Mouse (Mus musculus): ENCODE results near the gene Rnase4. TPM values are rescaled to one million over a fixed set of nuclear protein-coding genes. Genes with fewer than 3 reads are reported as not detected.
"Not testable (repeated sequence)": the region's sequence is repeated elsewhere in the genome, so short reads cannot be mapped to it uniquely, and the experiment has no call there.

The Rnase4 gene
- total RNA-seq, 2 experiments from 2014 or later: 15.0 to 18.0 TPM

- no peak for TF ChIP-seq CTCF (conservative IDR thresholded peaks at IDR 0.05)
- DNase-seq (ENCODE audit: low spot score in 2 of 2): no peak
- Histone ChIP-seq H3K27ac (peak overlapping the region; percentile 75), H3K4me3 (peak overlapping the region; percentile 73)
These were observed 1.3 kb downstream of the Rnase4 start for GRCm38 (mm10) chr14:51092073-51092620.

GRCm38 (mm10) chr14:51093496-51093895, 2.6 kb downstream of the Rnase4 start:
- no peak for TF ChIP-seq CTCF (conservative IDR thresholded peaks at IDR 0.05)
- H3K4me3 ChIP-seq: no peak overlapping the region
- no peak for DNase-seq (ENCODE audit: low spot score in 2 of 2)

GRCm38 (mm10) chr14:51094096-51094875, 3.4 kb downstream of the Rnase4 start:
- Histone ChIP-seq H3K27ac (peak overlapping the region; percentile 58), H3K4me3 (no peak overlapping the region)
- no peak for TF ChIP-seq CTCF (conservative IDR thresholded peaks at IDR 0.05)
- no peak for DNase-seq (ENCODE audit: low spot score in 2 of 2)

More at GRCm38 (mm10) chr14:51093496-51093895, 2.6 kb downstream of the Rnase4 start:
- H3K27ac ChIP-seq: peak overlapping the region; percentile 58

- peak overlapping the region; percentile 33; the same call in 1 of the 2 replicates for H3K27ac ChIP-seq
- TF ChIP-seq CTCF (conservative IDR thresholded peaks at IDR 0.05): no peak
- DNase-seq (ENCODE audit: low spot score in 2 of 2): no peak
- H3K4me3 ChIP-seq: no peak overlapping the region
These were observed 4.0 kb downstream of the Rnase4 start for GRCm38 (mm10) chr14:51094921-51095320.

GRCm38 (mm10) chr14:51095736-51096524, 5.1 kb downstream of the Rnase4 start:
- Histone ChIP-seq H3K4me3 (no peak overlapping the region), H3K27ac (no peak overlapping the region)
- TF ChIP-seq CTCF (conservative IDR thresholded peaks at IDR 0.05): no peak
- DNase-seq (ENCODE audit: low spot score in 2 of 2): no peak

GRCm38 (mm10) chr14:51098300-51098699, 7.4 kb downstream of the Rnase4 start:
- peak; percentile 87 for TF ChIP-seq CTCF (conservative IDR thresholded peaks at IDR 0.05)
- H3K4me3 ChIP-seq, H3K27ac ChIP-seq: not testable (repeated sequence)
- peak; percentile 82 to 91 for DNase-seq (ENCODE audit: low spot score in 2 of 2)

GRCm38 (mm10) chr14:51098921-51099320, 8.0 kb downstream of the Rnase4 start:
- Histone ChIP-seq H3K4me3 (no peak overlapping the region), H3K27ac (no peak overlapping the region)
- no peak for DNase-seq (ENCODE audit: low spot score in 2 of 2)
- no peak for TF ChIP-seq CTCF (conservative IDR thresholded peaks at IDR 0.05)

GRCm38 (mm10) chr14:51101284-51101683, 10.4 kb downstream of the Rnase4 start:
- TF ChIP-seq CTCF (conservative IDR thresholded peaks at IDR 0.05): no peak
- H3K27ac ChIP-seq: no peak overlapping the region
- no peak overlapping the region for H3K4me3 ChIP-seq
- DNase-seq (ENCODE audit: low spot score in 2 of 2): no peak

GRCm38 (mm10) chr14:51103217-51103616, 12.3 kb downstream of the Rnase4 start:
- no peak overlapping the region for H3K27ac ChIP-seq
- peak; percentile 70 to 84 for DNase-seq (ENCODE audit: low spot score in 2 of 2)
- peak; percentile 98 for TF ChIP-seq CTCF (conservative IDR thresholded peaks at IDR 0.05)
- no peak overlapping the region for H3K4me3 ChIP-seq

GRCm38 (mm10) chr14:51104366-51104765, 13.5 kb downstream of the Rnase4 start:
- no peak overlapping the region for H3K4me3 ChIP-seq
- no peak for TF ChIP-seq CTCF (conservative IDR thresholded peaks at IDR 0.05)

GRCm38 (mm10) chr14:51106449-51106967, 15.6 kb downstream of the Rnase4 start:
- no peak for TF ChIP-seq CTCF (conservative IDR thresholded peaks at IDR 0.05)
- DNase-seq (ENCODE audit: low spot score in 2 of 2): no peak
- Histone ChIP-seq H3K27ac (no peak overlapping the region), H3K4me3 (no peak overlapping the region)

More at GRCm38 (mm10) chr14:51104366-51104765, 13.5 kb downstream of the Rnase4 start:
- no peak overlapping the region for H3K27ac ChIP-seq
- DNase-seq (ENCODE audit: low spot score in 2 of 2): no peak

- Histone ChIP-seq H3K4me3 (no peak overlapping the region), H3K27ac (no peak overlapping the region)
- TF ChIP-seq CTCF (conservative IDR thresholded peaks at IDR 0.05): no peak
- no peak for DNase-seq (ENCODE audit: low spot score in 2 of 2)
These were observed 21.1 kb downstream of the Rnase4 start for GRCm38 (mm10) chr14:51111966-51112365.

GRCm38 (mm10) chr14:51113476-51113875, 22.6 kb downstream of the Rnase4 start:
- TF ChIP-seq CTCF (conservative IDR thresholded peaks at IDR 0.05): no peak
- H3K4me3 ChIP-seq: no peak overlapping the region
- DNase-seq (ENCODE audit: low spot score in 2 of 2): no peak
- no peak overlapping the region for H3K27ac ChIP-seq
